Mouse (Mus musculus): ENCODE results near the gene Vamp2. TPM values are rescaled to one million over a fixed set of nuclear protein-coding genes. Genes with fewer than 3 reads are reported as not detected.

Gene Vamp2
- polyA plus RNA-seq, 1 experiment from 2014 or later: 94.7 TPM

DNA sequence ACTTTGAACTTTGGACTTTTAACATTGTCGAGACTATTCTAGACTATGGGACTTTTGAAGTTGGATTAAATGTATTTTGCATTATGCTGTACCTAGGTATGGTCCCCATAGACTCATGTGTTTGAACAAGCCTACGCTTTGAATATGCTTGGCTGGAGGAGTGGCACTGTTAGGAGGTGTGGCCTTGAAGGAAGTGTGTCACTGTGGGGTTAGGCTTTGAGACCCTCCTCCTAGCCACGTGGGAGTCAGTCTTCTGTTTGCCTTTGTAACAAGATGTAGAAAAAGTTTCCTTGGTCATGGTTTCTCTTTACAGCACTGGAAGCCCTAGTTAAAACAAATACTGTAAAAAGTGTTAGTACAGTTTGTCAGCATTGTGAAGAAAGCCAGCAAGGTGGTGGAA lies 34.4 kb upstream of the Vamp2 start:
- no peak for ATAC-seq (replicated peaks; ENCODE audit: insufficient number of reproducible peaks, low FRiP score, low TSS enrichment)
- 72% methylated on average over 3 of the region's 3 CpGs for WGBS (ENCODE audit: insufficient replicate concordance)
- H3K36me3 ChIP-seq (ENCODE audit: control insufficient read depth, insufficient read depth, low read length): peaks cover 13% of the 10 kb centered on the region

DNA sequence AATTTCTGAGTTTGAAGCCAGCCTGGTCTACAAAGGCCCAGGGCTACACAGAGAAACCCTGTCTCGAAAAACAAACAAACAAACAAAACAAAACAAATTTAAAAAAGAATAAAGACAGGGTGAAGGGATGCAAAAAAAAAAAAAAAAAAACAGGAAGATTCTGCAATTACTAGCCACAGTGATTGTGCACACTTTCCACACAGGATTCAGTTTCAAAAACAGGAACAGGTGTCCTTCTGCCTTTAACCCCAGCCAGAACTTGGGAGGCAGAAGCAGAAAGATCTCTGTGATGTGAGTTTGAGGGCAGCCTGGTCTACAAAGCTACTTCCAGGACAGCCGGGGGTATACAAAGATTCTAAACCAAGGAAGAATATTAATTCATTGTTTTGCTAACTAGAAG lies 30.0 kb upstream of the Vamp2 start:
- Histone ChIP-seq H3K27ac (ENCODE audit: low read depth, low read length) (peak overlapping the region; percentile 83; the same call in 1 of the 2 replicates), H3K4me1 (ENCODE audit: control insufficient read depth, insufficient read depth, low read length) (peaks cover 15% of the 10 kb centered on the region), H3K4me2 (peak overlapping the region; percentile 98), H3K9me3 (replicated peaks; ENCODE audit: control insufficient read depth, low read length) (no peaks in the 10 kb centered on the region), H3K4me3 (ENCODE audit: low read depth, low read length) (peak overlapping the region; percentile 84), H3K9ac (ENCODE audit: low read depth, low read length) (peak overlapping the region; percentile 87), H3K36me3 (ENCODE audit: control insufficient read depth, insufficient read depth, low read length) (no peaks in the 10 kb centered on the region), H3K27me3 (ENCODE audit: control insufficient read depth, insufficient read depth, low read length) (no peaks in the 10 kb centered on the region)
- WGBS (ENCODE audit: insufficient replicate concordance): 79% methylated on average over 2 of the region's 2 CpGs
- ATAC-seq (replicated peaks; ENCODE audit: insufficient number of reproducible peaks, low FRiP score, low TSS enrichment): no peak

More for the DNA sequence above, 34.4 kb upstream of the Vamp2 start:
- Histone ChIP-seq H3K9me3 (replicated peaks; ENCODE audit: control insufficient read depth, low read length) (no peaks in the 10 kb centered on the region), H3K4me2 (no peak overlapping the region), H3K4me3 (ENCODE audit: low read depth, low read length) (no peak overlapping the region), H3K4me1 (ENCODE audit: control insufficient read depth, insufficient read depth, low read length) (peaks cover 5% of the 10 kb centered on the region; the same call in 1 of the 2 replicates), H3K9ac (ENCODE audit: low read depth, low read length) (no peak overlapping the region), H3K27ac (ENCODE audit: low read depth, low read length) (no peak overlapping the region), H3K27me3 (ENCODE audit: control insufficient read depth, insufficient read depth, low read length) (no peaks in the 10 kb centered on the region)

DNA sequence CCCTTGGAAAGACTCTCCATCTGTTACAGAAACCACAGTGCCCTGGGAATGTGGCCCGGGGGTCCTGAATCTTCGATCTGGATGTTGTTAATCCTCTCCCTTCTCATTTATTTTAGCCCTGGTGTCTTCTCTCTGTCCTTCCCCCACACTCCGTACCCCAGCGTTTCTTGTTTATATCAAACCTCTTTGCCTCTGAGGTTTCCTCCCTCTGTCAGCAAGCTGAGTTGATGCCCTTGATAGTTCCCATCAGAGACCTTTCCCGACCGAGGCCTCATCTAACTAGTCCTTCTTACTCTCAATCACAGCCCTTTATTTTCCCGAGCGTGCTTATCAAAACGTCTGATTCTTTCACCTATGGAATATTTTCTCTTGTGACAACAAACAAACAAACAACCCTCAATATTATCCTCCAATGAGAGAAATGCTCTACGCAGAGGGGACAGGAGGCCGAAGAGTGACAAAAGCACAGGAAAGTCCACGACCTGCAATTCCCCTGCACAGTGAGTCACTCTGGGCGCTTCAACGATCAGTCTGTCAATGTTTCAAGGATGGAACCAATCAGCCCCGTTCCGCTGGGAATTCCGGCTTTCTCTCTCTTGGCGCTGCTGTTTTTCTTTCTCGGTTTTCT lies 29.4 kb upstream of the Vamp2 start:
- H3K27me3 ChIP-seq (ENCODE audit: control insufficient read depth, insufficient read depth, low read length): no peaks in the 10 kb centered on the region
- no peaks in the 10 kb centered on the region for H3K9me3 ChIP-seq (replicated peaks; ENCODE audit: control insufficient read depth, low read length)
- peaks cover 15% of the 10 kb centered on the region for H3K4me1 ChIP-seq (ENCODE audit: control insufficient read depth, insufficient read depth, low read length)
- peak overlapping the region; percentile 98 for H3K4me2 ChIP-seq
- under 1% methylated on average over 19 of the region's 19 CpGs for WGBS (ENCODE audit: insufficient replicate concordance)
- H3K9ac ChIP-seq (ENCODE audit: low read depth, low read length): peak overlapping the region; percentile 87
- H3K36me3 ChIP-seq (ENCODE audit: control insufficient read depth, insufficient read depth, low read length): no peaks in the 10 kb centered on the region
- no peak for ATAC-seq (replicated peaks; ENCODE audit: insufficient number of reproducible peaks, low FRiP score, low TSS enrichment)
- peak overlapping the region; percentile 83 for H3K27ac ChIP-seq (ENCODE audit: low read depth, low read length)
- H3K4me3 ChIP-seq (ENCODE audit: low read depth, low read length): peak overlapping the region; percentile 84

DNA sequence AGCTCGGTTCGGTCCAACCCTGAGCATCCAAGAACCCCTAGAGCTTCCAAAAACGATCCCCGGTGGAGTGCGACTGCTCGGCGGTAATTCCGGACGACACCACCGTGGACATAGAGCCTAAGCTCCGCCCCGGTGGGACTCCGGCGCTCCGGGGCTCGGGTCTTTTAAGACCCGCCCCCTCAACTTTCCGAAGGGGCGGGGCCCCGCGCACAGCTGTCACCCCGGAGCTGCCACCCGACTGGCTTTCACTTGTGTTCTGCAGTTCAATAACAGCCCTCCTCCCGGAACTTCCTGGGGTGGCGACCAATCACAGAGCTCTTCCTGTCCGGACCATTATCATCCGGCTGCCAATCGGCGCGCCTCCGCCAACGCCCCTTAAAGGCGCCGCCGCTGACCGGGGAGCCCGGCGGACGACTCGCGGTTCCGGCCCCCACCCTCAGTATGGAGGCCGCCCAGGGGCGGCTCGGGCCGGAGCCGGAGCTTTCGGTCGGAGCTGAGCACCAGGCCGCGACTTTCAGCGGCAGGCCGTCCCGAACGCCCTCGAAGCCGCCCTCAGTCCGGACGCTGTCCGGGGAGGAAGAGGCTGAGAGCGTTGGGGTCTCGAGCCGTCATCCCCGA lies 28.8 kb upstream of the Vamp2 start, which contains the start of gene Borcs6:
Gene Borcs6, plus strand, starts transcription at position 361 of the 618 bp plus-strand sequence.
- no peaks in the 10 kb centered on the region for H3K36me3 ChIP-seq (ENCODE audit: control insufficient read depth, insufficient read depth, low read length)
- peak within 1 kb of the TSS; percentile 84 for H3K4me3 ChIP-seq (ENCODE audit: low read depth, low read length)
- H3K9me3 ChIP-seq (replicated peaks; ENCODE audit: control insufficient read depth, low read length): no peaks in the 10 kb centered on the region
- WGBS (ENCODE audit: insufficient replicate concordance): under 1% methylated on average over 62 of the region's 64 CpGs
- H3K9ac ChIP-seq (ENCODE audit: low read depth, low read length): peak within 1 kb of the TSS; percentile 87
- H3K4me1 ChIP-seq (ENCODE audit: control insufficient read depth, insufficient read depth, low read length): peaks cover 20% of the 10 kb centered on the region
- no peaks in the 10 kb centered on the region for H3K27me3 ChIP-seq (ENCODE audit: control insufficient read depth, insufficient read depth, low read length)
- ATAC-seq (replicated peaks; ENCODE audit: insufficient number of reproducible peaks, low FRiP score, low TSS enrichment): peak; percentile 86
- peak within 1 kb of the TSS; percentile 98 for H3K4me2 ChIP-seq
- H3K27ac ChIP-seq (ENCODE audit: low read depth, low read length): peak within 1 kb of the TSS; percentile 87

DNA sequence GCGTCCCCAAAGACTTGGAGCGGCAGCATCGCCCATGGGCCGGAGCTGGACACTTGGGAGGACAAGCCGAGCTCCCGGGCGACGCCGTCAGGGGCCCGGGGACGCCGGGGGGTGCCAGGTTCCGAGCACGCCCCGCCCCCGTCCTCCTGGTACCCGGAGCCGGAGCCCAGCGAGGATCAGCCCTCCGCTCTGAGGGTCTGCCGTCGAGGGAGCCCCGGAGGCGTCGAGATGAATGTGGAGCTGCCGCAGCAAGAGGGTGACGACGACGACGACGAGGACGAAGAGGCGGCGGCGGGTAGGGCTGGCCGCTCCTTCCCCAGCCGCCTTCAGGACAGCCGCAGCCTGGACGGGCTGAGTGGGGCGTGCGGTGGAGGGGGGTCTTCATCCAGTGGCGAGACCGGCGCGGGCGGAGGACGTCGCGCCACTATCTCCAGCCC lies 28.3 kb upstream of the Vamp2 start:
- H3K4me2 ChIP-seq: peak overlapping the region; percentile 98
- no peaks in the 10 kb centered on the region for H3K36me3 ChIP-seq (ENCODE audit: control insufficient read depth, insufficient read depth, low read length)
- under 1% methylated on average over 49 of the region's 49 CpGs for WGBS (ENCODE audit: insufficient replicate concordance)
- peak overlapping the region; percentile 87 for H3K9ac ChIP-seq (ENCODE audit: low read depth, low read length)
- peak; percentile 12 for ATAC-seq (replicated peaks; ENCODE audit: insufficient number of reproducible peaks, low FRiP score, low TSS enrichment)
- H3K27me3 ChIP-seq (ENCODE audit: control insufficient read depth, insufficient read depth, low read length): no peaks in the 10 kb centered on the region
- H3K4me1 ChIP-seq (ENCODE audit: control insufficient read depth, insufficient read depth, low read length): peaks cover 20% of the 10 kb centered on the region
- H3K27ac ChIP-seq (ENCODE audit: low read depth, low read length): peak overlapping the region; percentile 87
- peak overlapping the region; percentile 84 for H3K4me3 ChIP-seq (ENCODE audit: low read depth, low read length)
- H3K9me3 ChIP-seq (replicated peaks; ENCODE audit: control insufficient read depth, low read length): no peaks in the 10 kb centered on the region

DNA sequence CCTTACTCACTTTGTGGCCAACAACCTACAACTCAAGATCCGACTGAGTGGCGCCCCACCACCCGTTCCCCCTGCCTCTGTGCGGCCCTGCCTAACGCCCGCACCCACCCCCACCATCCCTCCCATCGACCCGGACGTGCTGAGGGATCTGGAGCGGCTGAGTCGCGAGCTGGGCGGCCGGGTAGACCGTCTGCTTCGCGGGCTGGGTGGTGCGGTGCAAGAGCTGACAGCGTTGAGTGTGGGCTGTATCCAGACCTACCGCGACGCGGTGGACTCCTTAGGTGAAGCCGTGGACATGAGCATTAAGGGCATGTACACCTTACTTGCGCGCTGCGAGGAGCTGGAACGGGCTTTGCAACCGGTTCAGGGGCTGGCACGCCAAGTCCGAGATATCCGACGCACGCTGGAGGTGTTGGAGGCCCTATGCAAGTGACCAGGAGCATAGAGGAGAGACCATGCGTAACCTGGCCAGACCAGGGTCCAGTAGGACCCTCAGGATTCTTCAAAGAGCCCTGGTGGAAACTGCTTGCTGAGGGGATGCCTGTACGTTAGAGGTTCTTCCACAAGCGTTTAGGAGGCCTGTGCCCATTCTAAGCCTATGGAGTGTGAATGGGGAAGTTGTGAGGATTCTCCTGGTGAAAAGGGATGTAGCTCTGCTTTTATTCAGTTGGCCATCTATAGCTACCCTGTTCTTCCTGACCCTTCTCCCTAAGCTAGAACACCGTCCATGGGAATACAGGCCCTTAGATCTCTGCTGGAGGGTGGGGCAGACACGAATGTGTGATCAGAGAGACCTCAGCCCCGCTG lies 27.6 kb upstream of the Vamp2 start:
- peak overlapping the region; percentile 87 for H3K27ac ChIP-seq (ENCODE audit: low read depth, low read length)
- peaks cover 20% of the 10 kb centered on the region for H3K4me1 ChIP-seq (ENCODE audit: control insufficient read depth, insufficient read depth, low read length)
- H3K9me3 ChIP-seq (replicated peaks; ENCODE audit: control insufficient read depth, low read length): no peaks in the 10 kb centered on the region
- no peaks in the 10 kb centered on the region for H3K36me3 ChIP-seq (ENCODE audit: control insufficient read depth, insufficient read depth, low read length)
- H3K9ac ChIP-seq (ENCODE audit: low read depth, low read length): peak overlapping the region; percentile 87
- no peak for ATAC-seq (replicated peaks; ENCODE audit: insufficient number of reproducible peaks, low FRiP score, low TSS enrichment)
- H3K4me3 ChIP-seq (ENCODE audit: low read depth, low read length): peak overlapping the region; percentile 84
- no peaks in the 10 kb centered on the region for H3K27me3 ChIP-seq (ENCODE audit: control insufficient read depth, insufficient read depth, low read length)
- H3K4me2 ChIP-seq: peak overlapping the region; percentile 98
- 1% methylated on average over 37 of the region's 40 CpGs for WGBS (ENCODE audit: insufficient replicate concordance)

DNA sequence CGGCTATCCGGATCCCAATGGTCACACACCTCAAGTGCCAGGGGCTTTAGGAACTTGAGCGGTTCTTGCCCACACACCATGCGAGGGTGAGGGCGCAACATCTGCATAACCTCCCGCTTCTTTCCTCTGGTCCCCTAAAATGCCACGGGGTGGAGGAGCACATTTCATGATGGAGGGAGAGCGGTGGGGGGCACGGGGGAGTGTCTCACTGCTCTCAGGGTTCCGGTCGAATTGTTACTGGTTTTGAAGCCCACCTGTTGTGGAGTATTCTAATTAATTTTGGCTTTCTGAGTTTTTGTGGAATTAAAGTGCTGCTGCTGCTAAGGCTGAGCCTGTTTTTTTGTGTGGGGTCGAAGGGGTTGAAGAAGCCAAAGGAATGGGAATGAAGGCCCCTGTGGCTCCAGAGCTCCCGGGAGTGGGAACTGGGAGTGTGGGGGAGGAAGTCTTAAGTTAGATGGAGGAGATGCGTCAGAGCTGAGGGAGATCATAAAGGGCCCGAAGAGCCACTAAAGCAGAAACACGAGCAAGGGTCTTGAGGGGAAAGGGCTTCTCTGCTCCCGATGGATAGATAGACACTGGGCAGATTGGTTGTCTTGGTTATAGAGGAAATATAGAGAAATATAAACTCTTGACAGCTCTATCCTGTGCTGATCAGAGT lies 26.9 kb upstream of the Vamp2 start:
- Histone ChIP-seq H3K4me2 (peak overlapping the region; percentile 98), H3K27me3 (ENCODE audit: control insufficient read depth, insufficient read depth, low read length) (no peaks in the 10 kb centered on the region), H3K9ac (ENCODE audit: low read depth, low read length) (peak overlapping the region; percentile 87), H3K27ac (ENCODE audit: low read depth, low read length) (no peak overlapping the region), H3K4me1 (ENCODE audit: control insufficient read depth, insufficient read depth, low read length) (peaks cover 24% of the 10 kb centered on the region), H3K4me3 (ENCODE audit: low read depth, low read length) (peak overlapping the region; percentile 84), H3K36me3 (ENCODE audit: control insufficient read depth, insufficient read depth, low read length) (no peaks in the 10 kb centered on the region), H3K9me3 (replicated peaks; ENCODE audit: control insufficient read depth, low read length) (no peaks in the 10 kb centered on the region)
- WGBS (ENCODE audit: insufficient replicate concordance): 8% methylated on average over 17 of the region's 17 CpGs
- ATAC-seq (replicated peaks; ENCODE audit: insufficient number of reproducible peaks, low FRiP score, low TSS enrichment): no peak

DNA sequence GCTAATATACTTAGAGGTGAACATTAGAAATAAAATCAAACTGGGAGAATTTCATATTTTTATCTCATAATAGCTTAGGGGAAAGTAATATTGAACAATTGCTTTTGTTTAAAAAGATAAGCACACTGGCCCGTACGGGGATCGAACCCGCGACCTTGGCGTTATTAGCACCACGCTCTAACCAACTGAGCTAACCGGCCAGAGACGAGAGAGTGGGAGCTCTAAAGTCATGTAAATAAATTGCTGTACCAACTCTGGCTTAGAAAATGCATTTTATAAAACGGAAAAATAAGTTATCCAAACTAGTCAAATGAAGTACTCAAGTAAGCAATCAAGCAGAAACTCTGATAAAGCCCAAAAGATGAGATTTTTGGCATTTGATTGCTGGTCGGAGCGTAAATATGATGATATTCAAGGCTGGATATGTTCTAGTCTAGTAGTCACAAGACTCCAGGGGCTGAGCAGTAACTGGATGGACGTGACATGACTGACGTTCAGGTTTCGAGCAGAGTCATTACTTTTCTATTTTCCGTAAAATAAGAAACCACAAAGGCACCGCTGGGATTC lies 26.0 kb upstream of the Vamp2 start:
- no peak; the same call in 1 of the 2 replicates for ATAC-seq (replicated peaks; ENCODE audit: insufficient number of reproducible peaks, low FRiP score, low TSS enrichment)
- H3K36me3 ChIP-seq (ENCODE audit: control insufficient read depth, insufficient read depth, low read length): no peaks in the 10 kb centered on the region
- H3K9ac ChIP-seq (ENCODE audit: low read depth, low read length): peak overlapping the region; percentile 67
- peaks cover 32% of the 10 kb centered on the region for H3K4me1 ChIP-seq (ENCODE audit: control insufficient read depth, insufficient read depth, low read length)
- peak overlapping the region; percentile 88 for H3K4me3 ChIP-seq (ENCODE audit: low read depth, low read length)
- no peak overlapping the region for H3K27ac ChIP-seq (ENCODE audit: low read depth, low read length)
- H3K4me2 ChIP-seq: peak overlapping the region; percentile 98
- no peaks in the 10 kb centered on the region for H3K9me3 ChIP-seq (replicated peaks; ENCODE audit: control insufficient read depth, low read length)
- H3K27me3 ChIP-seq (ENCODE audit: control insufficient read depth, insufficient read depth, low read length): no peaks in the 10 kb centered on the region
- 2% methylated on average over 17 of the region's 17 CpGs for WGBS (ENCODE audit: insufficient replicate concordance)

Data from heart, embryonic 11.5 days (tissue).